Mouse (Mus musculus) hindbrain, embryonic 15.5 days (tissue): ENCODE measurements around the gene Ciita. TPM values are rescaled to one million over a fixed set of nuclear protein-coding genes. Genes with fewer than 3 reads are reported as not detected.

Source experiments
- ATAC-seq: fragments of 200-750 bp; cut with Nextera tagmentation; 2 replicates; pipeline ENCODE4 v1.8.0; 2017; ENCODE audit warnings: low read depth, moderate number of reproducible peaks, moderate TSS enrichment; ENCODE audit not compliant: low FRiP score
- H3K27ac ChIP-seq: fragments of 300-500 bp; sonication (generic); replicated peaks from 2 replicates; pipeline ENCODE4 v1.5.1; 2015; ENCODE audit warnings: mild to moderate bottlenecking, inconsistent platforms
- H3K27me3 ChIP-seq: fragments of 300-500 bp; sonication (generic); 2 replicates; pipeline ENCODE4 v1.6.1; 2015; ENCODE audit warnings: control low read depth, inconsistent platforms
- H3K36me3 ChIP-seq: fragments of 300-500 bp; sonication (generic); 2 replicates; pipeline ENCODE4 v1.6.1; 2015; ENCODE audit warnings: control low read depth, inconsistent platforms
- H3K4me1 ChIP-seq: fragments of 300-500 bp; sonication (generic); replicated peaks from 2 replicates; pipeline ENCODE4 v1.6.1; 2015; ENCODE audit warnings: control low read depth, inconsistent platforms
- H3K4me2 ChIP-seq: fragments of 300-500 bp; sonication (generic); 2 replicates; pipeline ENCODE4 v1.6.1; 2015; ENCODE audit warnings: moderate library complexity, mild to moderate bottlenecking, inconsistent platforms
- H3K4me3 ChIP-seq: fragments of 300-500 bp; sonication (generic); 2 replicates; pipeline ENCODE4 v1.5.1; 2015; ENCODE audit warnings: mild to moderate bottlenecking, inconsistent platforms
- H3K9ac ChIP-seq: fragments of 300-500 bp; sonication (generic); 2 replicates; pipeline ENCODE4 v1.6.1; 2015; ENCODE audit warnings: inconsistent platforms
- H3K9me3 ChIP-seq: fragments of 300-500 bp; sonication (generic); 2 replicates; pipeline ENCODE4 v1.6.1; 2016; ENCODE audit warnings: control low read depth, inconsistent platforms
- WGBS: fragments of 180-500 bp; shearing (Covaris S2); methylation state at CpG from one replicate; pipeline ENCODE4 v1.1.7; 2015; 5-methylcytosine and 5-hydroxymethylcytosine counted together
- polyA plus RNA-seq: library from polyadenylated mRNA; unstranded; fragments of >200 nt; fragmentation: Nextera tagmentation; extraction: Ambion mirVana; gene quantifications from 2 replicates; pipeline ENCODE4 v1.2.1, GENCODE M21; 2015

Gene Ciita
- polyA plus RNA-seq, 1 experiment from 2014 or later = 0.52 TPM

GRCm38 (mm10) chr16:10499122-10499521 is 19.3 kb downstream of the Ciita start:
- Histone ChIP-seq H3K27me3 (no peaks in the 10 kb centered on the region), H3K9ac (no peak overlapping the region), H3K4me2 (no peak overlapping the region), H3K9me3 (no peaks in the 10 kb centered on the region), H3K4me1 (no peaks in the 10 kb centered on the region), H3K36me3 (no peaks in the 10 kb centered on the region), H3K27ac (no peak overlapping the region), H3K4me3 (no peak overlapping the region)
- WGBS = 50% methylated on average over 1 of the region's 1 CpGs
- ATAC-seq = no peak

- Histone ChIP-seq H3K4me1 (no peaks in the 10 kb centered on the region), H3K27ac (no peak overlapping the region), H3K9me3 (no peaks in the 10 kb centered on the region), H3K36me3 (no peaks in the 10 kb centered on the region), H3K27me3 (no peaks in the 10 kb centered on the region), H3K4me3 (no peak overlapping the region), H3K4me2 (no peak overlapping the region), H3K9ac (no peak overlapping the region)
- ATAC-seq = no peak
- WGBS = 19% methylated on average over 8 of the region's 8 CpGs
Observed at GRCm38 (mm10) chr16:10501865-10502264, 22.0 kb downstream of the Ciita start.

- Histone ChIP-seq H3K9ac (no peak overlapping the region), H3K4me3 (no peak overlapping the region), H3K27me3 (no peaks in the 10 kb centered on the region), H3K27ac (no peak overlapping the region), H3K4me1 (0 out of 2 replicates have a peak, but pooled peaks cover 2% of the 10 kb centered on the region), H3K9me3 (no peaks in the 10 kb centered on the region), H3K36me3 (no peaks in the 10 kb centered on the region), H3K4me2 (no peak overlapping the region)
- WGBS = 73% methylated on average over 2 of the region's 2 CpGs
- ATAC-seq = no peak
Observed at GRCm38 (mm10) chr16:10503058-10503457, 23.2 kb downstream of the Ciita start.

GRCm38 (mm10) chr16:10507445-10507844 is 27.6 kb downstream of the Ciita start:
- 47% methylated on average over 4 of the region's 4 CpGs for WGBS
- Histone ChIP-seq H3K9me3 (no peaks in the 10 kb centered on the region), H3K27ac (no peak overlapping the region), H3K36me3 (no peaks in the 10 kb centered on the region), H3K4me2 (no peak overlapping the region), H3K27me3 (no peaks in the 10 kb centered on the region), H3K9ac (no peak overlapping the region), H3K4me1 (0 out of 2 replicates have a peak, but pooled peaks cover 2% of the 10 kb centered on the region), H3K4me3 (no peak overlapping the region)
- ATAC-seq = no peak

GRCm38 (mm10) chr16:10508691-10509090 is 28.8 kb downstream of the Ciita start:
- no peak for ATAC-seq

GRCm38 (mm10) chr16:10510477-10511133 is 30.7 kb downstream of the Ciita start:
- no peak for ATAC-seq
- Histone ChIP-seq H3K9ac (no peak overlapping the region), H3K4me1 (0 out of 2 replicates have a peak, but pooled peaks cover 2% of the 10 kb centered on the region), H3K36me3 (no peaks in the 10 kb centered on the region), H3K27me3 (no peaks in the 10 kb centered on the region), H3K9me3 (no peaks in the 10 kb centered on the region), H3K4me2 (no peak overlapping the region), H3K4me3 (no peak overlapping the region), H3K27ac (no peak overlapping the region)
- WGBS = 68% methylated on average over 14 of the region's 14 CpGs

More at GRCm38 (mm10) chr16:10508691-10509090, 28.8 kb downstream of the Ciita start:
- 69% methylated on average over 6 of the region's 6 CpGs for WGBS
- no peak overlapping the region for H3K4me2 ChIP-seq
- H3K27ac ChIP-seq = no peak overlapping the region
- H3K9me3 ChIP-seq = no peaks in the 10 kb centered on the region
- no peaks in the 10 kb centered on the region for H3K27me3 ChIP-seq
- H3K36me3 ChIP-seq = no peaks in the 10 kb centered on the region
- H3K4me1 ChIP-seq = 0 out of 2 replicates have a peak, but pooled peaks cover 2% of the 10 kb centered on the region
- no peak overlapping the region for H3K9ac ChIP-seq
- H3K4me3 ChIP-seq = no peak overlapping the region

- no peaks in the 10 kb centered on the region for H3K36me3 ChIP-seq
- no peak overlapping the region for H3K9ac ChIP-seq
- 0 out of 2 replicates have a peak, but pooled peaks have one; percentile 20 for ATAC-seq
- no peak overlapping the region for H3K27ac ChIP-seq
- no peaks in the 10 kb centered on the region for H3K9me3 ChIP-seq
- WGBS = 89% methylated on average over 12 of the region's 12 CpGs
- H3K4me2 ChIP-seq = no peak overlapping the region
- H3K4me1 ChIP-seq = 0 out of 2 replicates have a peak, but pooled peaks cover 2% of the 10 kb centered on the region
- no peaks in the 10 kb centered on the region for H3K27me3 ChIP-seq
- no peak overlapping the region for H3K4me3 ChIP-seq
Observed at GRCm38 (mm10) chr16:10511134-10511520, 31.3 kb downstream of the Ciita start.

GRCm38 (mm10) chr16:10515953-10516572 is 36.2 kb downstream of the Ciita start:
- no peak overlapping the region for H3K4me3 ChIP-seq
- no peaks in the 10 kb centered on the region for H3K9me3 ChIP-seq
- ATAC-seq = no peak
- no peaks in the 10 kb centered on the region for H3K36me3 ChIP-seq
- no peaks in the 10 kb centered on the region for H3K27me3 ChIP-seq
- no peak overlapping the region for H3K9ac ChIP-seq
- H3K27ac ChIP-seq = no peak overlapping the region
- H3K4me1 ChIP-seq = no peaks in the 10 kb centered on the region
- no peak overlapping the region for H3K4me2 ChIP-seq
- 88% methylated on average over 12 of the region's 12 CpGs for WGBS

- Histone ChIP-seq H3K27ac (no peak overlapping the region), H3K36me3 (no peaks in the 10 kb centered on the region), H3K9me3 (no peaks in the 10 kb centered on the region), H3K4me1 (no peaks in the 10 kb centered on the region), H3K4me3 (no peak overlapping the region), H3K27me3 (no peaks in the 10 kb centered on the region), H3K9ac (no peak overlapping the region), H3K4me2 (no peak overlapping the region)
- 56% methylated on average over 5 of the region's 5 CpGs for WGBS
- ATAC-seq = no peak
Observed at GRCm38 (mm10) chr16:10518030-10518429, 38.2 kb downstream of the Ciita start.

GRCm38 (mm10) chr16:10520908-10521614 is 41.2 kb downstream of the Ciita start:
- Histone ChIP-seq H3K9me3 (no peaks in the 10 kb centered on the region), H3K4me1 (no peaks in the 10 kb centered on the region), H3K4me3 (no peak overlapping the region), H3K4me2 (no peak overlapping the region), H3K9ac (no peak overlapping the region), H3K27me3 (no peaks in the 10 kb centered on the region), H3K27ac (no peak overlapping the region), H3K36me3 (no peaks in the 10 kb centered on the region)
- WGBS = 42% methylated on average over 2 of the region's 2 CpGs
- ATAC-seq = peak; percentile 87

GRCm38 (mm10) chr16:10522811-10523210 is 43.0 kb downstream of the Ciita start:
- Histone ChIP-seq H3K4me1 (0 out of 2 replicates have a peak, but pooled peaks cover 3% of the 10 kb centered on the region), H3K27ac (no peak overlapping the region), H3K4me2 (no peak overlapping the region), H3K9me3 (no peaks in the 10 kb centered on the region), H3K9ac (no peak overlapping the region), H3K4me3 (no peak overlapping the region), H3K36me3 (no peaks in the 10 kb centered on the region), H3K27me3 (no peaks in the 10 kb centered on the region)
- no peak for ATAC-seq
- WGBS = 94% methylated on average over 1 of the region's 1 CpGs

- WGBS = 90% methylated on average over 8 of the region's 8 CpGs
- ATAC-seq = no peak
- no peaks in the 10 kb centered on the region for H3K36me3 ChIP-seq
- H3K27me3 ChIP-seq = no peaks in the 10 kb centered on the region
- no peak overlapping the region for H3K4me3 ChIP-seq
- H3K9me3 ChIP-seq = no peaks in the 10 kb centered on the region
- H3K27ac ChIP-seq = no peak overlapping the region
- H3K4me1 ChIP-seq = 0 out of 2 replicates have a peak, but pooled peaks cover 3% of the 10 kb centered on the region
- no peak overlapping the region for H3K4me2 ChIP-seq
- H3K9ac ChIP-seq = no peak overlapping the region
Observed at GRCm38 (mm10) chr16:10523650-10524049, 43.8 kb downstream of the Ciita start.
